Mouse (Mus musculus) 416B (cell line): ENCODE results near the gene Hist1h2ac.

ENCODE experiments used
- DNase-seq: peaks from one replicate; pipeline ENCODE4 v3.0.0; 2011; ENCODE audit warnings: low read depth

Gene Hist1h2ac

DNA sequence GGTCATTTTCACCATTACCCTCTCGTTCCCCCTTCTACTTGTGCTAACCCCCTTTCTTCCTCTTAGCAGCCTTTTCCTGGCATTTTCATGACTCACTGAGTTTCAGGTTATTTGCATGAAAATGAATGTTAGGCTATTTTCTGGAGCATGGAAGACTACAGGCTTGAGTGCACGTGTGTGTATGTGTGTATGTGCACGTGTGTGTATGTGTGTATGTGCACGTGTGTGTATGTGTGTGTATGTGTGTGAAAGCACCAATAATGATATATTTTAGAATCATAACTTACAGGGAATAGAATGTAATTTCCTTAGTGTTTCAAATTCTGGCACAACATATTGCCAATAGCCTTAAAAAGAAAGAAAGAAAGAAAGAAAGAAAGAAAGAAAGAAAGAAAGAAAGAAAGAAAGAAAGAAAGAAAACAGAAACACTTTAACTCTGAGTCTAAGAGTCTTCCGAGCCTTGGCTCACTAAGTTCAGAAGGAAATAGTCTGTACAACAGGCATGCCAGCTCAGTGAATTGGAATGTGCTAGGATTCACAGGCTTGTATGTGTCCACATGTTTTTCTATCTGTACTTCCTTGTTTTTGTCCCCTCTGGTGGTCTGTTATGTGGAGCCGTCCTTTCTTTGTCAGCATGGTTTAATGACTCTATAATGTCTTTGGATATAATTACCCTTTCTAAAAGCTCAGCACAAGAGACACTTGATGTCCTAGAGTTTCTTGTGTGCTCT, 23.9 kb downstream of the Hist1h2ac start:
- DNase-seq = peak; percentile 9
